ENCODE assay signal across 10 mouse cellular contexts in genomic region chr14:18678121-18678836, GRCm38 (mm10).
DNase-seq lines count a peak whose midpoint lies in the region; ATAC-seq and TF ChIP-seq lines count a peak whose summit lies in the region.
"Had no signal": no experiment of that assay in that cellular context is flagged by ENCODE, and none has a peak within 500 bp of the region (broad histone marks: within the 10 kb centered on the region; RNA-seq: fewer than 3 reads in every experiment).

No protein-coding gene starts in this region.

- no peak overlapping the region for H3K9ac ChIP-seq in hindbrain, postnatal 0 days (replicated peaks; ENCODE audit: low read length)

- H3K9me3 ChIP-seq in hindbrain, postnatal 0 days (ENCODE audit: low read length) = no peaks in the 10 kb centered on the region
- H3K9me3 ChIP-seq: embryonic facial prominence, embryonic 10.5 days had no signal

- intact Hi-C loops in heart, postnatal 14 days (cut with DNase I) = no loop called here

- no peak overlapping the region for H3K27ac ChIP-seq in hindbrain, postnatal 0 days
- H3K27ac ChIP-seq: embryonic facial prominence, embryonic 10.5 days had no signal

- no peak for TF ChIP-seq CTCF in hindbrain, postnatal 0 days (IDR thresholded peaks at IDR 0.05; ENCODE audit: low read depth)

- no peaks in the 10 kb centered on the region for H3K36me3 ChIP-seq in hindbrain, postnatal 0 days (ENCODE audit: insufficient read depth, low read length)
- H3K36me3 ChIP-seq: embryonic facial prominence, embryonic 10.5 days had no signal

- no peaks in the 10 kb centered on the region for H3K4me1 ChIP-seq in hindbrain, postnatal 0 days (ENCODE audit: insufficient read depth, low read length)
- H3K4me1 ChIP-seq: embryonic facial prominence, embryonic 10.5 days had no signal

- no peak overlapping the region for H3K4me3 ChIP-seq in hindbrain, postnatal 0 days (ENCODE audit: low read length)
- H3K4me3 ChIP-seq: embryonic facial prominence, embryonic 10.5 days had no signal

- no peak for ATAC-seq in activated CD4-positive, CD25-positive, alpha-beta regulatory T cell, adult 4 months
- no peak for ATAC-seq in hindbrain, postnatal 0 days

- H3K4me2 ChIP-seq in hindbrain, postnatal 0 days (ENCODE audit: low read depth, low read length) = no peak overlapping the region

- no peaks in the 10 kb centered on the region for H3K27me3 ChIP-seq in hindbrain, postnatal 0 days (ENCODE audit: insufficient read depth, low read length)

- peak; percentile 26 for DNase-seq in retina, postnatal 1 day
- no peak for DNase-seq in retina, embryonic 14.5 days (ENCODE audit: low spot score)
- DNase-seq in cerebellum, adult 9-11 months = peak; percentile 59
- DNase-seq in heart, postnatal 14 days = peak; percentile 59 to 75
- peak; percentile 51 for DNase-seq in urinary bladder, postnatal 25 days (ENCODE audit: low spot score)
- DNase-seq in spleen, adult 18-20 months = no peak
- no peak for DNase-seq in hindbrain, postnatal 0 days (ENCODE audit: low spot score)
- DNase-seq: midbrain, embryonic 14.5 days had no signal

- 71% methylated on average over 3 of the region's 3 CpGs for WGBS in hindbrain, postnatal 0 days

Comparison
In these comparisons a context has a peak if more than half of its experiments do, and no peak if none do; other contexts are left out.
1. DNase-seq: peak in retina, postnatal 1 day (single experiment), cerebellum, adult 9-11 months (single experiment), heart, postnatal 14 days (2 of 2) and urinary bladder, postnatal 25 days (single experiment); none in retina, embryonic 14.5 days (single experiment), spleen, adult 18-20 months (0 of 2) and hindbrain, postnatal 0 days (single experiment).